Mouse (Mus musculus) mouse trophoblast stem cell (cell line): ENCODE results near the gene Gm4778.
"Not testable (repeated sequence)": the region's sequence is repeated elsewhere in the genome, so short reads cannot be mapped to it uniquely, and the experiment has no call there.

Source experiments
- in situ Hi-C, 2 experiments: fragments of 300-500 bp; cut with MseI, MboI; formaldehyde crosslinking; loops; 2 replicates in 1 of 2; 3 replicates in 1 of 2; pipeline ENCODE4 v1.15.1; 2025

Gm4778 gene

GRCm38 (mm10) chr3:94263736-94264135, at the start of gene Gm4778:
Gene Gm4778 (plus strand): TSS chr3:94264036.
- in situ Hi-C loops, result not testable (repeated sequence)

DNA sequence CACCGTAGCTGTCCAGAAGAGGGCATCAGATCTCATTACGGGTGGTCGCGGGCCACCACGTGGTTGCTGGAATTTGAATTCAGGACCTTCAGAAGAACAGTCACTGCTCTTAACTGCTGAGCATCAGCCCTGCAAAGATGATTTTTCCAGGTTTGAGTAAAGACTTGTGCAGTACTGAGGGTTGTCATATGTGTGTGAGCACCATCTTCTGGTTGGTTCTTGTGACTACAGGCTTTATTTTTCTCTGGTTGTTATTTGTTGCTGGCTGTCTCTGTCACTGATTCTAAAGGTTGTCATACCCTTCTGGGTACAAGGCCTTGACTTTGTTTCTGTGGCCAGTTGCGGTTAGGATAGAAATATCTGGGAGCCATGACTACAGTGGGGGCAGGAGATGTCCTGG, 3.2 kb upstream of the Gm4778 start:
- in situ Hi-C loops, result no loop called here

- in situ Hi-C loops, result no loop called here
Observed at GRCm38 (mm10) chr3:94275991-94276390, 12.2 kb downstream of the Gm4778 start.

GRCm38 (mm10) chr3:94305457-94305856, 41.6 kb downstream of the Gm4778 start:
- in situ Hi-C loops, result no loop called here

- in situ Hi-C loops, result no loop called here
Observed at GRCm38 (mm10) chr3:94306975-94307374, 43.1 kb downstream of the Gm4778 start.

- in situ Hi-C loops, result no loop called here
Observed at GRCm38 (mm10) chr3:94309633-94310363, 46.0 kb downstream of the Gm4778 start, which contains the start of gene Them4. Gene Them4 (plus strand): TSS chr3:94310089.

GRCm38 (mm10) chr3:94310491-94310890, 46.7 kb downstream of the Gm4778 start:
- in situ Hi-C loops, result no loop called here

DNA sequence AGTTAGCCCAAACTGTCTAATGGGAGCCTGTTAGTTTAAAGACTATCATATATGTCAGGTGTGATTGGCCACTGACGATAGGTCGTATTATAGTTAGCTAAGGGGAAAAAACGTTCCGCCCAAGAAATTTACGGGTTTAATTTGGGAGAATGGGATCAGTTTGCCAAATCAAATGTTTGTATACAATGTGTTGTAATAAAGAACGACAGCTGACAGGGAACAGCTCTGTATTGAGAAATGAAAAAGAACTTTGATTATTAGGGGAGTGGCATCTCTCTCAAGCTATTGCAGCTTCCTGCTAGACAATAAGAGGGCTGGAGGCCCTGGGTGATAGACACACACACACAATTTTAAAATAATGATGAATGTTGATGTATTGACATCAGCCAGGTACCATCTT, 47.1 kb downstream of the Gm4778 start:
- in situ Hi-C loops, result no loop called here

GRCm38 (mm10) chr3:94311376-94311775, 47.5 kb downstream of the Gm4778 start:
- in situ Hi-C loops, result no loop called here
